Mouse (Mus musculus) lung, postnatal 0 days (tissue): Measurements from ENCODE around the gene Rdh13.

Experiments
- CTCF ChIP-seq: IDR thresholded peaks from 2 replicates; pipeline ENCODE4 v1.5.1; 2016; ENCODE audit warnings: antibody characterized with exemption, mild to moderate bottlenecking
- EP300 ChIP-seq: IDR thresholded peaks from 2 replicates; pipeline ENCODE4 v1.6.1; 2016; ENCODE audit warnings: antibody characterized with exemption, mild to moderate bottlenecking, control low read depth

- TF ChIP-seq CTCF (no peak), EP300 (no peak)
Measured at GRCm38 (mm10) chr7:4432026-4432425, 13.4 kb downstream of the Rdh13 start.
